ENCODE assay signal across 14 mouse cellular contexts in the genomic region with DNA sequence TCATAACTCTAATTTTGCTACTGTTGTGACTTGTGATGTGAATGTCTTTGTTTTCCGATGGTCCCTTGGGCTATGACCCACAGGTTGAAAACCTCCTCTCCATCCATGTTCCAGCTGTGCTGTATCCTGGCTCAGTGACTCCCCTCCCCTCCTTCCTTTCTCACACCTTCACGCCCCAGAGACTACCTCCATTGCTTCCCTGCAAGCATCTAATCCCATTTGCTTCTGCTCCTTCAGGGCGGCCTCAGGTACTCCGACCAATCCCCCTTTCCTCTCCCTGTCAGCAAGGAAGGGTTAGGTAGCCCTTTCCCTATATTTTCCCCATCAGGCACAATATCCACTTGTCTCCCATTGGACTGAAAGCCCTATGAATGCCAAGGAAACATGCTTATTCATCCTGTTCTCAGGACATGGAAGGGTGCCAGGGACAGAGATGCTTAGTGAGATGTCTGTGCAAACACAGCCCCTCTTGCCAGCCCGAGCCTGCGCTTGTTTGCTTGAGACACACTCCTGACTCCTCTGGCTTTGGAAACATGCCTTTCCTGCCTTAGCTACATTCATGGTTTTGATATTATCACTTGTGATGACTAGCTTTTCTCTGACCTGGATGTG. TPM values are rescaled to one million over a fixed set of nuclear protein-coding genes. Genes with fewer than 3 reads are reported as not detected.
DNase-seq lines count a peak whose midpoint lies in the region; ATAC-seq lines count a peak whose summit lies in the region.
"Had no signal": no experiment of that assay in that cellular context is flagged by ENCODE, and none has a peak within 500 bp of the region (broad histone marks: within the 10 kb centered on the region; RNA-seq: fewer than 3 reads in every experiment).

No protein-coding gene starts in this region.

- intact Hi-C loops in left cerebral cortex, postnatal 4 days (cut with DNase I), result loop anchor here (10.0 kb wide), 1 partner anchor 57 kb away; no protein-coding TSS in a partner anchor

- H3K4me3 ChIP-seq in embryonic facial prominence, embryonic 13.5 days, result no peak overlapping the region
- H3K4me3 ChIP-seq in embryonic facial prominence, embryonic 10.5 days, result no peak overlapping the region
- H3K4me3 ChIP-seq in midbrain, embryonic 15.5 days, result no peak overlapping the region
- H3K4me3 ChIP-seq: limb, embryonic 12.5 days; lung, embryonic 15.5 days had no signal

- H3K4me1 ChIP-seq in embryonic facial prominence, embryonic 13.5 days, result peaks cover 33% of the 10 kb centered on the region
- H3K4me1 ChIP-seq in embryonic facial prominence, embryonic 10.5 days, result peaks cover 18% of the 10 kb centered on the region
- peaks cover 44% of the 10 kb centered on the region for H3K4me1 ChIP-seq in midbrain, embryonic 15.5 days

- H3K36me3 ChIP-seq in embryonic facial prominence, embryonic 13.5 days, result peaks cover 4% of the 10 kb centered on the region; the same call in 1 of the 2 replicates
- H3K36me3 ChIP-seq in embryonic facial prominence, embryonic 10.5 days (replicated peaks), result peaks cover 49% of the 10 kb centered on the region
- no peaks in the 10 kb centered on the region for H3K36me3 ChIP-seq in midbrain, embryonic 15.5 days (replicated peaks)
- H3K36me3 ChIP-seq: lung, embryonic 15.5 days had no signal

- H3K27ac ChIP-seq in embryonic facial prominence, embryonic 13.5 days, result peak overlapping the region; percentile 62; the same call in 1 of the 2 replicates
- H3K27ac ChIP-seq in embryonic facial prominence, embryonic 10.5 days (replicated peaks), result no peak overlapping the region
- H3K27ac ChIP-seq in midbrain, embryonic 15.5 days, result peak overlapping the region; percentile 56; the same call in 1 of the 2 replicates
- H3K27ac ChIP-seq: limb, embryonic 12.5 days; lung, embryonic 15.5 days had no signal

- no peak overlapping the region for H3K4me2 ChIP-seq in embryonic facial prominence, embryonic 13.5 days
- H3K4me2 ChIP-seq in midbrain, embryonic 15.5 days, result no peak overlapping the region
- H3K4me2 ChIP-seq: limb, embryonic 12.5 days; lung, embryonic 15.5 days had no signal

- ATAC-seq in embryonic facial prominence, embryonic 13.5 days (ENCODE audit: insufficient number of reproducible peaks, insufficient read depth, low FRiP score, low TSS enrichment, low read depth), result no peak
- ATAC-seq in midbrain, embryonic 15.5 days (replicated peaks), result 0 out of 2 replicates have a peak, but pooled peaks have one; percentile 11
- no peak for ATAC-seq in erythroblast, adult 5-6 weeks (replicated peaks; ENCODE audit: low FRiP score, poor library complexity, severe bottlenecking)
- ATAC-seq: activated CD4-positive, CD25-positive, alpha-beta regulatory T cell, adult 4 months had no signal

- no peak for DNase-seq in embryonic facial prominence, embryonic 10.5 days (ENCODE audit: low spot score)
- DNase-seq in left cerebral cortex, postnatal 4 days, result peak; percentile 85
- no peak for DNase-seq in left cerebral cortex, adult 8-10 months (ENCODE audit: low spot score in 2 of 2)
- peak; percentile 76 to 87 for DNase-seq in cerebellum, postnatal 25 days
- DNase-seq in layer of hippocampus, postnatal 25 days (ENCODE audit: extremely low spot score in 1 of 2, low spot score in 1 of 2), result no peak
- DNase-seq: heart, adult 18-20 months; heart, postnatal 4 days; thymus, adult 18-20 months had no signal

- H3K9ac ChIP-seq in embryonic facial prominence, embryonic 13.5 days, result no peak overlapping the region
- H3K9ac ChIP-seq in midbrain, embryonic 15.5 days, result no peak overlapping the region
- H3K9ac ChIP-seq: limb, embryonic 12.5 days; lung, embryonic 15.5 days had no signal

- H3K27me3 ChIP-seq in embryonic facial prominence, embryonic 13.5 days, result no peaks in the 10 kb centered on the region
- no peaks in the 10 kb centered on the region for H3K27me3 ChIP-seq in embryonic facial prominence, embryonic 10.5 days (replicated peaks; ENCODE audit: low read depth, poor library complexity, severe bottlenecking)
- H3K27me3 ChIP-seq in midbrain, embryonic 15.5 days (replicated peaks), result no peaks in the 10 kb centered on the region
- H3K27me3 ChIP-seq: limb, embryonic 12.5 days; lung, embryonic 15.5 days had no signal

- WGBS in embryonic facial prominence, embryonic 13.5 days, result 76% methylated on average over 6 of the region's 6 CpGs
- WGBS in embryonic facial prominence, embryonic 10.5 days, result 85% methylated on average over 6 of the region's 6 CpGs
- WGBS in midbrain, embryonic 15.5 days, result 68% methylated on average over 6 of the region's 6 CpGs

- no peaks in the 10 kb centered on the region for H3K9me3 ChIP-seq in embryonic facial prominence, embryonic 13.5 days
- H3K9me3 ChIP-seq in embryonic facial prominence, embryonic 10.5 days, result no peaks in the 10 kb centered on the region; the same call in 1 of the 2 replicates
- H3K9me3 ChIP-seq in midbrain, embryonic 15.5 days, result no peaks in the 10 kb centered on the region
- H3K9me3 ChIP-seq: lung, embryonic 15.5 days had no signal

RNA-seq across cellular contexts. Expression of a gene that starts 9.1 kb away (rescaled TPM):
- polyA plus RNA-seq in embryonic facial prominence, embryonic 13.5 days (2015; fragmentation: Nextera tagmentation; extraction: Ambion mirVana), result 9.0 and 10.1 TPM in 2 replicates
- 30.4 and 30.8 TPM in 2 replicates for polyA plus RNA-seq in embryonic facial prominence, embryonic 10.5 days (2016; fragmentation: Nextera tagmentation; extraction: Ambion mirVana)
- total RNA-seq in left cerebral cortex, postnatal 4 days (2021), result 100 to 1,000 TPM; 441 to 484 TPM
- 100 to 1,000 TPM; 526 to 565 (median 546) TPM for total RNA-seq in left cerebral cortex, adult 8-10 months (2022)
- polyA plus RNA-seq in midbrain, embryonic 15.5 days (2015; fragmentation: Nextera tagmentation; extraction: Ambion mirVana), result 205 and 215 TPM in 2 replicates
- 0.19 TPM in 1 of 2 replicates, not detected in the other for total RNA-seq in erythroblast, adult 5-6 weeks (2015; ENCODE audit: low replicate concordance)
- total RNA-seq in erythroblast, adult 5-6 weeks (2017; ENCODE audit: low replicate concordance), result 0.51 and 5.2 TPM in 2 replicates
- 100 to 1,000 TPM; 561 to 562 TPM for total RNA-seq in layer of hippocampus, postnatal 25 days (2021)

Comparison
In these comparisons a context has a peak if more than half of its experiments do, and no peak if none do; other contexts are left out.
1. DNase-seq: peak in left cerebral cortex, postnatal 4 days (single experiment) and cerebellum, postnatal 25 days (2 of 2); none in embryonic facial prominence, embryonic 10.5 days (single experiment), left cerebral cortex, adult 8-10 months (0 of 2) and layer of hippocampus, postnatal 25 days (0 of 2).
2. RNA of a gene that starts 9.1 kb away (total RNA-seq): 561 to 562 TPM in layer of hippocampus, postnatal 25 days, 526 to 565 TPM in left cerebral cortex, adult 8-10 months and 441 to 484 TPM in left cerebral cortex, postnatal 4 days; 0.19 to 5.2 TPM in erythroblast, adult 5-6 weeks; every median in the first group is over 10 times any median in the second.